Mouse (Mus musculus): ENCODE results near the gene Usp49. TPM values are rescaled to one million over a fixed set of nuclear protein-coding genes. Genes with fewer than 3 reads are reported as not detected.
A peak's percentile ranks its signal among the peaks of the same experiment; 100 is the strongest.

Gene Usp49
- total RNA-seq, 2 experiments from 2014 or later, result 9.6 to 13.1 TPM

- intact Hi-C loops (cut with DNase I), result no loop called here
- DNase-seq (ENCODE audit: extremely low spot score in 1 of 2, low spot score in 2 of 2), result no peak
- no peak overlapping the region for H3K4me3 ChIP-seq
- no peak; the same call in 1 of the 2 replicates for TF ChIP-seq CTCF (IDR thresholded peaks at IDR 0.05)
- no peak overlapping the region for H3K27ac ChIP-seq
These were observed 27.4 kb downstream of the Usp49 start for GRCm38 (mm10) chr17:47657901-47658300.

- no peak for TF ChIP-seq CTCF (IDR thresholded peaks at IDR 0.05)
- intact Hi-C loops (cut with DNase I), result no loop called here
These were observed 28.3 kb downstream of the Usp49 start for GRCm38 (mm10) chr17:47658741-47659243.

GRCm38 (mm10) chr17:47663009-47663713 is 32.7 kb downstream of the Usp49 start:
- intact Hi-C loops (cut with DNase I), result no loop called here
- TF ChIP-seq CTCF (IDR thresholded peaks at IDR 0.05), result no peak
- H3K4me3 ChIP-seq, result no peak overlapping the region
- no peak for DNase-seq (ENCODE audit: extremely low spot score in 1 of 2, low spot score in 2 of 2)
- H3K27ac ChIP-seq, result no peak overlapping the region

More at GRCm38 (mm10) chr17:47658741-47659243, 28.3 kb downstream of the Usp49 start:
- Histone ChIP-seq H3K27ac (no peak overlapping the region), H3K4me3 (no peak overlapping the region)
- no peak for DNase-seq (ENCODE audit: extremely low spot score in 1 of 2, low spot score in 2 of 2)

GRCm38 (mm10) chr17:47664474-47664873 is 34.0 kb downstream of the Usp49 start:
- no peak for DNase-seq (ENCODE audit: extremely low spot score in 1 of 2, low spot score in 2 of 2)
- Histone ChIP-seq H3K4me3 (no peak overlapping the region), H3K27ac (no peak overlapping the region)
- intact Hi-C loops (cut with DNase I), result no loop called here
- TF ChIP-seq CTCF (IDR thresholded peaks at IDR 0.05), result no peak

- intact Hi-C loops (cut with DNase I), result no loop called here
- no peak for DNase-seq (ENCODE audit: extremely low spot score in 1 of 2, low spot score in 2 of 2)
- H3K27ac ChIP-seq, result no peak overlapping the region
- no peak for TF ChIP-seq CTCF (IDR thresholded peaks at IDR 0.05)
- no peak overlapping the region for H3K4me3 ChIP-seq
These were observed 38.7 kb downstream of the Usp49 start for GRCm38 (mm10) chr17:47669166-47669565.

DNA sequence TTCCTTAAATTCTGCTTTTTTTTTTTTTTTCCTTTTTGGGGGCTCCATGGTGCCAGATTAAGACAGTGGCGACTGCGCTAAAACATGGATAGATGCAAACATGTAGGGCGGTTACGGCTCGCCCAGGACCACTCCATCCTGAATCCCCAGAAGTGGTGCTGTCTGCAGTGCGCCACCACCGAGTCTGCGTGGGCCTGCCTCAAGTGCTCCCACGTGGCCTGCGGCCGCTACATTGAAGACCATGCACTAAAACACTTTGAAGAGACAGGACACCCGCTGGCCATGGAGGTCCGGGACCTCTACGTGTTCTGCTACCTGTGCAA is 41.5 kb downstream of the Usp49 start:
- peak overlapping the region; percentile 57 for H3K4me3 ChIP-seq
- peak overlapping the region; percentile 78 for H3K27ac ChIP-seq
- intact Hi-C loops (cut with DNase I), result loop anchor here (5.0 kb wide), 2 partner anchors 45 to 160 kb away; no protein-coding TSS in a partner anchor
- no peak for TF ChIP-seq CTCF (IDR thresholded peaks at IDR 0.05)
- no peak for DNase-seq (ENCODE audit: extremely low spot score in 1 of 2, low spot score in 2 of 2)

- H3K4me3 ChIP-seq, result peak overlapping the region; percentile 57
- peak; percentile 55 to 61 for DNase-seq (ENCODE audit: extremely low spot score in 1 of 2, low spot score in 2 of 2)
- peak; percentile 5 for TF ChIP-seq CTCF (IDR thresholded peaks at IDR 0.05)
- intact Hi-C loops (cut with DNase I), result loop anchor here (5.0 kb wide), 2 partner anchors 45 to 160 kb away; no protein-coding TSS in a partner anchor
- peak overlapping the region; percentile 78 for H3K27ac ChIP-seq
These were observed 42.0 kb downstream of the Usp49 start for GRCm38 (mm10) chr17:47672311-47673111.

GRCm38 (mm10) chr17:47676581-47676980 is 46.1 kb downstream of the Usp49 start:
- H3K27ac ChIP-seq, result no peak overlapping the region
- intact Hi-C loops (cut with DNase I), result no loop called here

DNA sequence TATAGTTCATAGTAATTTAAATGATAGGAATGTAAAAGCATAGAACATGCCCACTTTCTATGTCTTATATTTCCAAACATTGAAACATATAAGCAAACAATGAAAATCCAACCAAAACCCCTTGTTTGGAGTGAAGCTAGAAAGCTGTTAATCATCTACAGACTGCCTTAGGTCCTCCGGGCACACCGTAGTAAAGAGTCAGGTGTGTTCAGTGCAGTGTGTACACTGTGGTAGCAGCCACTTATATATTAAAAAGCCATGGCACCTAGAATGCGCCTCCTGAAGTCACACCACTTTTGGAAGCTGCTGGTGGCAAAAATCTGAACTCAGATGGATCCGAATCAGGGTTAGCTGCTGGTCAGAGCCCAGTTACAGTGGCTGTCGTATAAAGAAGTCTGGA is 47.7 kb downstream of the Usp49 start:
- H3K4me3 ChIP-seq, result no peak overlapping the region
- no peak overlapping the region for H3K27ac ChIP-seq
- no peak for TF ChIP-seq CTCF (IDR thresholded peaks at IDR 0.05)
- no peak for DNase-seq (ENCODE audit: extremely low spot score in 1 of 2, low spot score in 2 of 2)
- intact Hi-C loops (cut with DNase I), result no loop called here

More at GRCm38 (mm10) chr17:47676581-47676980, 46.1 kb downstream of the Usp49 start:
- H3K4me3 ChIP-seq, result no peak overlapping the region
- peak; percentile 74 to 79 for DNase-seq (ENCODE audit: extremely low spot score in 1 of 2, low spot score in 2 of 2)
- TF ChIP-seq CTCF (IDR thresholded peaks at IDR 0.05), result peak; percentile 91

- TF ChIP-seq CTCF (IDR thresholded peaks at IDR 0.05), result no peak
- intact Hi-C loops (cut with DNase I), result no loop called here
- DNase-seq (ENCODE audit: extremely low spot score in 1 of 2, low spot score in 2 of 2), result no peak
These were observed 48.2 kb downstream of the Usp49 start for GRCm38 (mm10) chr17:47678702-47679101.

GRCm38 (mm10) chr17:47682836-47683235 is 52.3 kb downstream of the Usp49 start:
- no peak for TF ChIP-seq CTCF (IDR thresholded peaks at IDR 0.05)
- no peak for DNase-seq (ENCODE audit: extremely low spot score in 1 of 2, low spot score in 2 of 2)
- intact Hi-C loops (cut with DNase I), result loop anchor here (10.0 kb wide), 1 partner anchor 318 kb away; the partner anchor contains the start of gene Mrps10

More at GRCm38 (mm10) chr17:47678702-47679101, 48.2 kb downstream of the Usp49 start:
- no peak overlapping the region for H3K4me3 ChIP-seq
- no peak overlapping the region for H3K27ac ChIP-seq

More at GRCm38 (mm10) chr17:47682836-47683235, 52.3 kb downstream of the Usp49 start:
- no peak overlapping the region for H3K4me3 ChIP-seq
- no peak overlapping the region for H3K27ac ChIP-seq

Data from left cerebral cortex, adult 2 months (tissue).